In the genomic region with DNA sequence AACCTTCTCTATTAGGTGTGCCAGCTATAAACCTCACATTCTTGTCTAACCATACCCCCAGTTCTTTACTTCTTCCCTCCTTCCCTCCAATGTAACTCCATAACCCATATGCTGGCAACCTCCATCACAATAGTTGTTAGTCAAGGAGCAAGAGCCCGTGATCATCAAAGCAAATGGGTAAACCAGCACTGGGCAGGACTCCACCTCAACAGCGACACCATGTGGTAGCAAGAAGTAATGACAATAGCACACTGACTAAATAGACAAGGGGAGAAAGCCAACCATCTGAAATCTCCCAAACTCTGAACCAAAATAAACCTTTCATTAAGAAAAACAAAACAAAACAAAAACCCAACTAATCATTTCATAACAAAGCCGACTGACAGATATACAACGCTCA, we compare ENCODE assay signal across 10 mouse cellular contexts.
A peak's percentile ranks its signal among the peaks of the same experiment; 100 is the strongest.
DNase-seq lines count a peak whose midpoint lies in the region; ATAC-seq and TF ChIP-seq lines count a peak whose summit lies in the region.
"Had no signal": no experiment of that assay in that cellular context is flagged by ENCODE, and none has a peak within 500 bp of the region (broad histone marks: within the 10 kb centered on the region; RNA-seq: fewer than 3 reads in every experiment).

No protein-coding gene starts in this region.

- H3K4me1 ChIP-seq in heart, embryonic 12.5 days (replicated peaks): no peaks in the 10 kb centered on the region
- no peaks in the 10 kb centered on the region for H3K4me1 ChIP-seq in heart, embryonic 11.5 days (ENCODE audit: control insufficient read depth, insufficient read depth, low read length)
- H3K4me1 ChIP-seq in thymus, adult 2 months (replicated peaks; ENCODE audit: control insufficient read depth, insufficient read depth, low read length): no peaks in the 10 kb centered on the region
- H3K4me1 ChIP-seq: liver, embryonic 13.5 days had no signal

- TF ChIP-seq POLR2A in thymus, adult 2 months (IDR thresholded peaks at IDR 0.05; ENCODE audit: control insufficient read depth, extremely low read depth, insufficient read depth, low read length, poor library complexity): no peak

- H3K27ac ChIP-seq in heart, embryonic 12.5 days (ENCODE audit: poor library complexity, severe bottlenecking): no peak overlapping the region
- no peak overlapping the region for H3K27ac ChIP-seq in heart, embryonic 11.5 days (ENCODE audit: low read depth, low read length)
- H3K27ac ChIP-seq in thymus, adult 2 months (ENCODE audit: control insufficient read depth, insufficient read depth, low read length): no peak overlapping the region
- H3K27ac ChIP-seq: embryonic facial prominence, embryonic 15.5 days; liver, embryonic 13.5 days had no signal

- 18% methylated on average over 4 of the region's 4 CpGs for WGBS in heart, embryonic 12.5 days
- 17% methylated on average over 4 of the region's 4 CpGs for WGBS in heart, embryonic 11.5 days (ENCODE audit: insufficient replicate concordance)
- WGBS in thymus, adult 2 months: 29% methylated on average over 4 of the region's 4 CpGs

- no peak overlapping the region for H3K4me2 ChIP-seq in heart, embryonic 12.5 days
- H3K4me2 ChIP-seq in heart, embryonic 11.5 days: no peak overlapping the region
- H3K4me2 ChIP-seq: embryonic facial prominence, embryonic 15.5 days; liver, embryonic 13.5 days had no signal

- H3K9ac ChIP-seq in heart, embryonic 12.5 days: no peak overlapping the region
- no peak overlapping the region for H3K9ac ChIP-seq in heart, embryonic 11.5 days (ENCODE audit: low read depth, low read length)
- H3K9ac ChIP-seq: embryonic facial prominence, embryonic 15.5 days; liver, embryonic 13.5 days had no signal

- no peaks in the 10 kb centered on the region for H3K27me3 ChIP-seq in heart, embryonic 12.5 days (replicated peaks)
- H3K27me3 ChIP-seq in heart, embryonic 11.5 days (ENCODE audit: control insufficient read depth, insufficient read depth, low read length): no peaks in the 10 kb centered on the region
- no peaks in the 10 kb centered on the region for H3K27me3 ChIP-seq in thymus, adult 2 months (ENCODE audit: control insufficient read depth, insufficient read depth, low read length)
- H3K27me3 ChIP-seq: liver, embryonic 13.5 days had no signal

- peak; percentile 48; the same call in 1 of the 2 replicates for ATAC-seq in heart, embryonic 12.5 days (ENCODE audit: insufficient number of reproducible peaks, low FRiP score)
- no peak for ATAC-seq in heart, embryonic 11.5 days (replicated peaks; ENCODE audit: insufficient number of reproducible peaks, low FRiP score, low TSS enrichment)

- TF ChIP-seq CTCF in thymus, adult 2 months (IDR thresholded peaks at IDR 0.05; ENCODE audit: borderline replicate concordance, control insufficient read depth, extremely low read depth, insufficient read depth, low read length, poor library complexity): no peak

- H3K9me3 ChIP-seq in heart, embryonic 12.5 days (replicated peaks): no peaks in the 10 kb centered on the region
- H3K9me3 ChIP-seq in heart, embryonic 11.5 days (replicated peaks; ENCODE audit: control insufficient read depth, low read length): no peaks in the 10 kb centered on the region
- H3K9me3 ChIP-seq: embryonic facial prominence, embryonic 15.5 days; liver, embryonic 13.5 days had no signal

- DNase-seq in thymus, adult 2 months: peak; percentile 5
- no peak for DNase-seq in thymus, adult 18-20 months
- peak; percentile 21 for DNase-seq in c-Kit-positive CD71-positive TER-119-positive erythroid progenitor cells, embryonic 14.5 days (ENCODE audit: low spot score)
- DNase-seq in layer of hippocampus, postnatal 10 days (ENCODE audit: low spot score in 2 of 2): peak; percentile 43 to 59
- peak; percentile 11 to 43 for DNase-seq in spleen, postnatal 10 days (ENCODE audit: low spot score in 2 of 2)
- no peak for DNase-seq in right cerebral cortex, postnatal 25 days
- DNase-seq: liver, embryonic 13.5 days had no signal

- no peaks in the 10 kb centered on the region for H3K36me3 ChIP-seq in heart, embryonic 12.5 days
- H3K36me3 ChIP-seq in heart, embryonic 11.5 days (ENCODE audit: control insufficient read depth, insufficient read depth, low read length): no peaks in the 10 kb centered on the region
- H3K36me3 ChIP-seq in thymus, adult 2 months (ENCODE audit: control insufficient read depth, insufficient read depth, low read length): no peaks in the 10 kb centered on the region
- H3K36me3 ChIP-seq: embryonic facial prominence, embryonic 15.5 days; liver, embryonic 13.5 days had no signal

- no peak overlapping the region for H3K4me3 ChIP-seq in heart, embryonic 12.5 days
- no peak overlapping the region for H3K4me3 ChIP-seq in heart, embryonic 11.5 days (ENCODE audit: low read depth, low read length)
- H3K4me3 ChIP-seq in thymus, adult 2 months (ENCODE audit: control insufficient read depth, insufficient read depth, low read length): no peak overlapping the region
- H3K4me3 ChIP-seq: embryonic facial prominence, embryonic 15.5 days; liver, embryonic 13.5 days had no signal

Comparison
In these comparisons a context has a peak if more than half of its experiments do, and no peak if none do; other contexts are left out.
1. DNase-seq: peak in thymus, adult 2 months (single experiment), c-Kit-positive CD71-positive TER-119-positive erythroid progenitor cells, embryonic 14.5 days (single experiment), layer of hippocampus, postnatal 10 days (2 of 2) and spleen, postnatal 10 days (2 of 2); none in thymus, adult 18-20 months (0 of 2) and right cerebral cortex, postnatal 25 days (single experiment).